Mouse (Mus musculus): Measurements from ENCODE around the gene Timp4.

The Timp4 gene

DNA sequence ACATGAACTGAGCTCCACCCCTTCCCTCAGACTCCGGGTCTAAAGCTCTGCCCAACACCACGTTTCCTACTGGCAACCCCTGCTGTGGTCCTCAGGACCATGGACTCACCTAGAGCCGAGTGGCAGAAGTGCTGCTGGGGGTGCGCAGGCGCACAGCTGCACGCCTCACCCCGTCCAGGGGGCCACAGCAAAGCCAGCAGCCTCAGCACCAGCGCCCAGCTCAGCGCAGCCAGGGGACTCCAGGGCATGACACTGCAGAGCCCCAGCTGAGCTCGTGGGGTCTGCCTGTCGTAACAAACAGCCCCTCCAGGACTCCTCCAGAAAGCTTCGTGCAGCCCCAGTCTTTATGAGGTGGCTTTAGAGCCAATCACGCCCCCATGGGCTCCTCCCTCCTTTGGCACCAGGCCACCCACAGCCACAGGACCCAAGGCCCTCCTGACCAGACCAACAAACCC, 447 bp downstream of the Timp4 start:
- peak; percentile 58 for DNase-seq

DNA sequence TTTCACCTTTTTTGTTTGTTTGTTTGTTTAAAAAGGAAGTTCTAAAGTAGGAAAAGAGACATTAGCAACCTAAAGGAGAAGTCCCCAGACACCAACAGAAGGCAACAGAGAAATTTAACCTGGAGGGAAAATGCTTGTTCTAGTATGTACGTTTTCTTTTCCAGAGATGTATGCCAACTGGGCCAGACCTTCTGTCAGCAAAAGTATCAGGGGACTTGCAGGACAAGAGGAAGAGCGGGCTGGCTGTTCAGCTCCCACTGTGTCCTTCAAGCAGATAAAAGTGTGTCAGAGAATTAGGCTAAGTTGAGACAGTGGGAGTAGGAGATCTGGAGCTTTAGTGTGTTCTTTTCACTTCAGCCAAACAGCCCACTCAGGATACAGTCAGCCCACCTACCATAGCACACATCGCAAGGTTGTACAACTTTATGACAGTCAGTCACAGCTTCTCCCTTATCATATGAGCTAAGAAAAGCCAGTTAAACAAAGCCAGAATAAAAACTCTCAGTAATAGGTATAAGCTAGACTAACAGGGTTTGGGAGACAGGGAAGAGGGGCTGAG, 6.4 kb downstream of the Timp4 start:
- peak; percentile 69 for DNase-seq

DNA sequence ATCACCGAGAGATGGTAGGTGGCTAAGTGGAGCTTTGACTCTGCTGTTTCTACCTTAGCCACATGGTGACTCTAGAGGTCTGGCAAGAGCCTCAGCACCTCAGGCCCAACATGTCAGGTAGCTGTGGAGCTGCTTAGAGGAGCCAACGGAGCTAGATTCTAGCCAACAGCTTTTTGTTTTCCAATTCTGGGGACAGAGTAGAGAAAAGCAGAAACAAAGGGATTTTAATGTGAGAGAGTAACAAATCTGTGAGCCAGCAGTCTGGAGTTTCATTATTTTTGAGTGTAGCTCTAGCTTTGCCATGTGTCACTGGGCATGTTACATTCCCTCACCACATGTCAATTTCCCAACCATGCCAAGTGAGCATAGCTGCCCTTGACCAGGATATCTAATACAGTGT, 7.8 kb downstream of the Timp4 start:
- peak; percentile 81 for DNase-seq

DNA sequence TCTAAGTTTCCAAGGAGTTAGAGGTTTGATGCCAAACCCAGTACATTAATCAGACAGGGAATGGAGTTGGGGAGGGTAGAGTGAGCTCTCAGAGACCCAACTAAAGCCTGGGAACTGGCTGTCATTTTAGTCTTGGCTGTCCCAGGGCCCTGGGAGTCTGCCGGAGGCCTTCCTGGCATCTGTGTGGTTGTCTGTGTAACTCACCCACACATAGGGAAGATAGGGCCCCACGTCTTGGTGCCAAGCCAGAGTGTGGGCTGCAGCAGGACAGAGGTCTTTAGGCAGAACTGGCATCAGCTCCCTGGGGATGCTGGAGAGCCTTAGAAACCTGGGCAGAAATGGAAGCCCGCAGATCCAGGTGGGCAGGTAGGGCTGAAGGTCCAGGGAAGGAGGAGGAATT, 10.1 kb downstream of the Timp4 start:
- DNase-seq: peak; percentile 52

DNA sequence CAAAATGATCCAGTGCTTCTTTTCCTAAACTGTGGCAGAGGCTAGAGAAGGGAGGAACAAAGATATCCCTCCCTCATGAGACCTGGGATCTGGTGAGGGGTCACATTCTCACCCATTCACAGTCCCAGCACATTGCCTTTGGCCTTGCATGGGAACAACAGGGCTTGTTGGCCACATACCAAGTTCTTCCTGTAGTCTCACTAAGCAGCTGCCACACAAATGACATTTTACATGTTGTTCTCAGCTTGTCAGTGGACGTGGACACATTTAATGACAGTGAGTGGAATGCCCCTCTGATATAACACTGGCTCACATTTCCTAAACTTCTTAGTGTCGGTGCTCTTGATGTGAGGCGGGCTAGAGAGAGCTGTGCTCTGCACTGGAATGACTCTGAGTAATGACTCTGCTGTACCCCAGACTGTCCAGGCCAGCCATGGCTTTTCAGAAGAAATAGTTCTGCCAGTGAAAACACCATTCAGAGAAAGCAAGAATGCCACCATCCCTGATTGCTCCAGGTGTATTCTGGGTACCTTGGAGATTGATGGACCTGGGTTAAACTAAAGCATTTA, 10.8 kb downstream of the Timp4 start:
- peak; percentile 38 for DNase-seq

DNA sequence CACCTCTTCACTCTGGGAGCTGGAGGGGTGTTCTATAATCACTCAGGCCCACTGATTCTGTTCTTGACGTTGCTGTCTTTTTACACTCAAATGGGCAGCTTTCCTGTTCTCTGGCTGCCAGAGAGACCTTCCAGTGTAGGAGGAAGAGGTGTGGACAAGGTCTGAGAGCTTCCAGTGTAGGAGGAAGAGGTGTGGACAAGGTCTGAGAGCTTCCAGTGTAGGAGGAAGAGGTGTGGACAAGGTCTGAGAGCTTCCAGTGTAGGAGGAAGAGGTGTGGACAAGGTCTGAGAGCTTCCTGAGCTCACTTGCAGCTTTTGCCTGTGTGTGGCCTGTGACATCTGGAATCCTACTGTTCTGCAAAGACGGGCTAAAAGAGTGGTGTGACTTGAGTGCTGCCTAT, 11.6 kb downstream of the Timp4 start:
- peak; percentile 19 for DNase-seq

DNA sequence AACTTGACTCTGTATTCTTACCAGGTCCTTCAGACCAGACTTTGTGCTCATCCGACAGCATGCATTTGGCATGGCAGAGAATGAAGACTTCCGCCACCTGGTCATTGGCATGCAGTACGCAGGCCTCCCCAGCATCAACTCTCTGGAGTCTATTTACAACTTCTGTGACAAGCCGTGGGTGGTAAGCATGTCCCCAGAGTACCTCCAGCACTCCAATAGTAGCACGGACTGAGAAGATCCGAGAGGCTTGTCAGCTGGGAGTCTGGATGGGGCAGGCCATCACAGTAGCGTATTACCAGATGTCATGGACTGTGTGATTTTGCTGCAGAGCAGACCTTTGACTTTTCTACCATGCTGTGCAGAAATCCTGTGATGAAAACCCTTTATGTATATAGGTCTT, 12.7 kb downstream of the Timp4 start:
- DNase-seq: peak; percentile 63

DNA sequence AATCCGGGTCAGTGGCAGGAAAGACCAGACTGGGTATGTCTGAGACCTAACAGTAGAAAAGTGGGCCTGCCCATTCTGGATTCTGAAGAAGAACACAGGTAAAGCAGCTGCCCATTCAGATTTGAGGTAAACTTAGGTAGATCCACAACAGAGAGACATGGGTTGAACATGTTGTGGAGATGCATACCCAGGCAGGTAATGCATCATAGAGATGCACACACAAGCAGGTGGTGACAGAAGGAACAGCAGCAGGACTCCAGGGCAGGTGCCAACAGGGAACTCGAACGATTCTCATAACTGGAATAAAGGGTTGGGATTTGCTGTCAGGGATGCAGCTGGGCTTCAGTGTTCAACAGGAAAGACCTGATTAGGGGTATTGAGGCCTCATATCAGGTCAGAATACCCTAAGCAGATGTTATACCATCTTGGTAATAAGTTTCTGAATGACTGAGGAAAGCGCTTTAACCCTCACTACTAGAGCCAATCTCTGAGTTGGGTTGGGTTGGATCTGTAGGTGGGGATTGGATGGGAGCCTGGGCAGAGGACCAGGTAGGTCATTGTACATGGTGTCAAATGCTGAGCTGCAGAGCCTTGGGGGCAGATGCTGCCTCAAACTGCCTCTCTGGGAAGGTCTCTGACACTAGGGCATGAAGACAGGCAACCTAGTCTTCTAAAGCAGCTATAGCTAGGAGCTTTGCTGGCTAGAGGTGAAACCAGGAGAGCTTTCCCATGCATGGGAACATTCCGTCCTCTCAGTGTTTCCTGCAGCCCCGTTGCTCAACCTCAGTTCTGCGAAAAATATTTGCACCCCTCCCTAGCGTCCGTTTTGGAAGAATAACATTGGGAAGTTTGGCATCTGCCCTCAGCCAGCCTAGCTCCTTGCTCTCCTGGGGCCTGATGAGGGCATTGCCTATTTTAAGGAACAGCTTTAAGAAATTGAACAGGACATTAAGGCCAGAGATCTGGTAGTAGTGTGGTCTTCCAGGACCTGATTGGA, 13.7 kb downstream of the Timp4 start:
- DNase-seq: peak; percentile 95

DNA sequence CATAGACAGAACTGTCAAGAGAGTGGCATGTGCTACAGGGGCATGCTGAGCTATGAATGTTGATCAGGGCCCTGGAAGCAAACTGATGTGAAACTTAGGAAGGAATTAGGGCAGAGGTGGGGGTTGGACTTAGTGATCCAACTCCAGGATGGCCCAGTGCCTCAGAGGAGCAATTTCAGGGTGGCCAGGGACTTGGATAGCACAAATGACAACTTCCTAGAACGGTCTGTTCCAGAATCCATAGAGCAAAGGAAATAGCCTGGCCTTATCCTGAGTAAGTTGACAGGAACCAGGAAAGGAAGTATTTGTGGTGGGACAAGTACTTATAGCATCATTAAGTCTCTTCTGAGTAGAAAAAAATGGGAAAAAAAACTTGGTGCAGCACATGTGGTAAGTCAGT, 19.4 kb downstream of the Timp4 start:
- DNase-seq: peak; percentile 26

DNA sequence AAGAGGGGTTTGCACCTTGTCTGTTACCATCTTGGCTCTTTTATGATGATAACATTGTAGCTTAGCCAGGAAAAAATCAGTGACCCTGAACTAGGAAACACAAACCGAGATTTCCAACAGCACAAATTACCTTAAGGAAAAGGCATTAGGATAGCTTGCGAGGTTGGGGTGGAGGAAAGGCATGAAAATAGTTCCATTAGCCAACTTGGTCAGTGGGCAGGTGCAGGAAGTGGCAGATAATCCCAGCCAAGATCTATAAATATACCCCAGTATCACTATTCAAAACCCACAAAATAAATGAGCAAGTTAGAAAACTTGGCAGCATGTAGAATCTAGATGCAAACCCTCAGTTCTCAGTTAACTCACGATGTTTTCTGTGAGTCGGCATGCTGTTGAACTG, 20.2 kb downstream of the Timp4 start:
- DNase-seq: peak; percentile 20

DNA sequence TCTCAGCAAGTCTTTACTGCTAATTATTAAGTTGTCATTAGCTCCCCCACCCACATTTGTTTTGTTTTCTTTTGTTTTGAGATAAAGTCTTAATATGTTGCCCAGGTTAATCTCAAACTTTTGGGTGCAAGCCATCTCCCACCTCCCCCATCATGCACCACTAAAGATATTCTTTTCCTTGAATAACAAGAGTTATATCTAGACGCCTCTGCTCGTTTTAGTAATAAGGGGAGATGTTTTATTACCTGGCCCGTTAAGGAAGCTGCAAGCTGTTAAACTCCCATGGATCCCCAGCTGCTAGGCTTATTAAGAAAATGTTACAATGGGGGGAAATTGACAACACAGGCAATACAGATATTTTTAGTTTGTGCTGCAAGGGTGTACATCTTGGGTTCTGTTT, 21.4 kb downstream of the Timp4 start:
- DNase-seq: no peak

DNA sequence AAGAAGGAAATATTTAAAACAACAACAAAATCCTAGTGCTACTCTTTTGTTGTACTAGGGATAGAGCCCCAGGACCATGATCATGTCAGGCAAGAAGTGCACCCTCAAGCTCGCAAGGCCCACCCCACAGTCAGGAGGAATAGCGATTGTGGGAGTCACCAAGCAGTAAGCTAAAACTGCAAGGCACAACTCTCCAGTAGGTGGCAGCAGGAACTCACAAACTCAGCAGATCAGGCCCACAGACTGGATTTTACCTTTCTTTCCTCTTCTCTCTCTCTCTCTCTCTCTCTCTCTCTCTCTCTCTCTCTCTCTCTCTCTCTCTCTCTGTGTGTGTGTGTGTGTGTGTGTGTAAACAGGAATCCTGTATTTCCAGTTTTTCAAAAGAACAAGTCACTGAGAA, 24.5 kb downstream of the Timp4 start:
- DNase-seq: peak; percentile 83

DNA sequence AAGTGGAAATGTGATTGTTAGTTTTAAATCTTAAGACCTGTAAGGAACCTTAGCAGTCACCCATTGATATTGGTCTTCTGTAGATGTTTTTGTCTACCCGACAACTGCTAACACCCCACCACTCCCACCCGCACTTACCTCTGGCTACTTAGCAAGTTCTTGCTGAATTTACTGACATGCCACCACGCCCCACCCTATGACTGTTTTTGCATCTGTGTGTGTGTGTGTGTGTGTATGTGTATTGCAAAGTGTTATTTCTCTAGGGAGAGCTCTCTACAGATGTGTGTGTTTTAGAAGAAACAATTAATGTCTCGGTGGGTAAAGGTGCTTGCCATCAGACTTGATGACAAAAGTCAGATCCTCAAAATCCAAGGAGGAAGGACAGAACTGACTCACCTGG, 25.0 kb downstream of the Timp4 start, which contains the start of gene Gm17482:
TSS of gene Gm17482 (plus strand) at position 301 of the 400 bp plus-strand sequence.
- no peak for DNase-seq

DNA sequence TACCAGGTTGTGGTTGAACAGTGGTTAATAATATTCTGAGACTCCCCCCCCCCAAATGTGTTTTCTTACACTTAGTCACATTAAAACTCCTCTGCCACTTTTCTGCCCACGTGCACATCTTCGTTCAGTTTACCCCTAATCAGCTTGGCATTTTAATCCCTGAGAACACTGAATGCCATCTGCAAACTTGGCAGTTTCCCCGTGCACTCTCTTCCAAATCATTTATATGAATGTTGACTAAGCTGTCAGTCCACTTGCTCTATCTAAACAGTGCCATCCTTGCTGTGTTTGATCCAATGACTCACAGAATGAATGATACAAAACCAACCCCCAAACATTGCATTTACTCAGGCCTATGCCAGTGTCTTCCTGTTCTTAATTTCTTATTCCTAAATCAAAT, 26.5 kb downstream of the Timp4 start:
- DNase-seq: peak; percentile 86

DNA sequence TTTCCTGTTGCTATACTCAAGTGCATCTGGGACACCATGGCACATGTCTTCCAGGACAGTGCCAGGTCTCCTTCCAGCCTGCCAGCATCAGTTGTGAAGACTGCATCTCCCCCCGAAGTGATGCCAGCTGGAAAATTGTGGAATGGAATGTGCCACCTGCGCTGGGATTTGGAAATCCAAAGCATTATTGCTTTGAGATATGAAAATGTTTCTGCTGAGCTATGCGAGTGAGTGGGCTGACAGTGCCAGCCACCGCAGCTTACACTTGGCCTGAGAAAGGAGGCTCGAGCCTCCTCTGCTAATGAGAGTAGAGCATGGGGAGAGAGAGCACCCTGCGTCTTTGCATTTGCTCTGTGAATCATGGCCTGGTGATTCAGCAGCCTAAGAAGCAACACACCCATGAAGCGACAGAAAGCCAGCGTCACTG, 30.8 kb downstream of the Timp4 start:
- DNase-seq: peak; percentile 81

DNA sequence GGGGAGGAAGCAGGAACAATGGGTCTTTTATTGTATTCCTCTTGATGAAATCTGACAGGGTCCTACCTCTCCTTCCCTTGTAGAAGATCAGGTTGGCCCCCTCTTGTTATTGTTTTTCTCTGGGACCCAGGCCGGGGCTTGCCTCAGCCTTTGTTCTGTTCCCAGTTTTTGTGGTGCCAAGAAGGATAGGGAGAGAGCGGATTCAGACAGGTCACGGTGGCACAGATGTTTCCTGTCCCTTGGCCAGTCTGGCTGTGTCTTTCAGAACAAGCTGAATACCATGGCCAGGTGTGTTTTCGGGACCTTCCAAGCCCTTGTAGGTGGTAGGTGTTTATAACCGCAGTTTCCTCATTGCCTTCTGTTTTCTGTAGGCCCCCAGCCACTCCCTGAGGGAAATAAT, 38.9 kb downstream of the Timp4 start:
- DNase-seq: no peak

DNA sequence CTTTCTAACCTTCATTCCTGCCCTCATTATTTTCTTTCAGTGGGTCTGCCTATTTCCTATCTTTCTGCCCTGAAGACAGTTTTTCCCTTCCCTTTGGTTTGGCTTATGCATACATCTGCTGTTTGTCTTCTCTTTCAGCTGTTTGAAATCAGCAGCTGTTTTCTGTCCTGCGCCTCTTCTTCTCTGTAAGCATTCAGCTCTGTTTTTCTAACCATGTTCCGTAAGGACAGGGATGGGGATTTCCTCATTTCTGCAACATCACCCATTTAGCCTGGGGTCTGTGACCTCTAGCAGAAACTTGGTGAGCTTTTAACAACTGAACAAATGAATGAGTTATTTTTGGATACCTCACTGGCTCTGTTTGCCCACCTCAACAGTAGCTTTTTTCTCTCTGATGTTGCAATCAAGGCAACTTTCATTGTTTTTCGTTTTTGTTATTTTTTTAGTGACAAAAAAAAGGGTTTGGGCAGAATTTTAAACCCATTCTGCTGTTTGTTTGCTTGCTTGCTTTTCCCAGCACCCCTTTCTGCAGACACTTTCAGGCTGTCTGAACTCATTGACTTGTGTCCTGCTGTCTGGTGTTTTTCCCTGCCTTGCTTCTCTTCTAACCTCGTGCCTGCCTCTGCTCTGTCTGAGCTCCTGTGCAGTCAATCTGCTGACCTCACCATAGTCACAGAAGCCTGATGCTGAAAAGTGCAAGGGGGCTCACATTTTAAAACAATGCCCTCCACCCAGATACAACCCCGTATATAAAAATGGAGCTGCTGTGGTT, 39.7 kb downstream of the Timp4 start:
- no peak for DNase-seq

DNA sequence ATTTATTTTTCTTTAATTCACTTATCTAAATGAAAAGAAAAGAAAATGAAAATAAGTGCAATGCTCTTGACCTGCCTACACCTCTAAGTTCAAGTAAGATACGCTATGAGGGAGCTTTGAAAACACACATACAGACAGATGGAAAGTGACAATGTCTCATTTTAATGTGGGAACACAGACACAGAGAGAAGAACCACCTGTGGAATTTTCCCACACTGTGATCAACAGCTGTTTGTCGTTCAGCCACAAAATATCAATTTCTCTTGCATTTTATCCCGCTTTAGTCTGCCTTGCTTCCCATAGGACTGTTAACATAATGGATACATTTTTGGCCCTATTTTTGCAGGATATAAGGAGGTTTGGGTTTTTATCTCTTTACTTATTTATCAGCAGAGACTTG, 41.2 kb downstream of the Timp4 start:
- no peak for DNase-seq

DNA sequence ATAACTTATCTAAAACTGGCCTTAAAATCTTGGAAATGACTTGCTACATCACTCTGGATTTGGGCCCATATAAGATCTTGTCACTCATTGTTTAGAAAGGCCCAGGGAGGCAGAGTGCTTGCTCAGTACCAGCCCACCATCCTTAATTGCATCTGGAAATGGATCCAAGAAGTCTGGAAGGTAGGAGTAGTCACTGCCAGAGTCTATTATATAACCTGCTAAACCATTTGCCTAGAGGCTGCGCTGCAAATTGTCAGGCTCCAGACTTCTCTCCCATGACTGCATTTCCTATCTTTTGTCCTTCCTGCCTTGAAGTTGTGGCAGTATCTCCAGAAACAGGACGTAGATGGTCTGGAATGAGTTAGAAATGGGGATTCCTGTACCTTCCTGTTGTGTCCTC, 41.8 kb downstream of the Timp4 start:
- DNase-seq: no peak

DNA sequence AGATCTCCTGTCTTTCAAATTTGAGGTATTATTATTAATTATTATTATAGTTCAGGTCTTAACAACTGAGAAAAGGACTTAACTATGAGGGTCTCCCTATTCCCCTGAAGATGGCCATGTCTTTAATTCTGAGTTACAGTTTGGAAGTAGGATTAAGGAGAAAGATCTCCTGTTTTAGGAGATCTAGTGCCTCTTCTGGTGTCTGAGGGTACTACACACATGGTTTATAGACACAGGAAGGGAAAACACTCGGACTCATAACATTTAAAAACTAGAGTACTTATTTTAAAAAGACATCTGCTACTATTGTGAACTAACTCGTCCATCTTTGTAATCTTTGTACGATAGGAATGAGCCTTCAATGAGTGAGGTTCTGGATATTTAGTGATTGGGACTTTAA, 49.0 kb downstream of the Timp4 start:
- no peak for DNase-seq

DNA sequence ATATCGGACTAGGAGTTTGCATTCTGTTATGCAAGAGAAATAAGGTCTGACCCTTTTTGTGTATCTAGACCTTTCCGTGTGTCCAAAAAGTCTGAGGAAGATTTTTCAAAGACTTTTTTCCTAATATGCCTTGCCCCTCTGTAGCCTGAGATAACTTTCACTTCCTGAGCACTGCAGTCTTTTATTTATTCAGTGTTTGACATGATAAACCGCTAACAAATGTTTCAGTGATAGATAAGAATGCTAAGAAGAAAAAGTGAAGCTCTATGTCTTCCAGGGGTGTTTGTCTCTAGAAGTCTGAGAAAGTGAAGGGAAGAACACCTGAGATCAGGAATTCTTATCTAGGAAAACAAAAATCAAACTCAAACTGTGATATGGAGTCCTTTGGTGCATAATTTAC, 51.3 kb downstream of the Timp4 start:
- no peak for DNase-seq

All from cerebellum, adult 9-11 months (tissue).